26 mouse cellular contexts compared by ENCODE assay signal in genomic region chr17:29067847-29068246, GRCm38 (mm10). TPM values are rescaled to one million over a fixed set of nuclear protein-coding genes. Genes with fewer than 3 reads are reported as not detected.
A peak's percentile ranks its signal among the peaks of the same experiment; 100 is the strongest.
DNase-seq lines count a peak whose midpoint lies in the region; ATAC-seq and TF ChIP-seq lines count a peak whose summit lies in the region.
"Had no signal": no experiment of that assay in that cellular context is flagged by ENCODE, and none has a peak within 500 bp of the region (broad histone marks: within the 10 kb centered on the region; RNA-seq: fewer than 3 reads in every experiment).

No protein-coding gene starts in this region.

- 74% methylated on average over 5 of the region's 5 CpGs for WGBS in kidney, postnatal 0 days
- WGBS in kidney, embryonic 15.5 days, result 62% methylated on average over 5 of the region's 5 CpGs

- no peak overlapping the region for H3K4me2 ChIP-seq in kidney, postnatal 0 days (ENCODE audit: low read length)
- no peak overlapping the region for H3K4me2 ChIP-seq in kidney, embryonic 15.5 days
- peak overlapping the region; percentile 46 for H3K4me2 ChIP-seq in myocyte (ENCODE audit: low read depth)
- H3K4me2 ChIP-seq: forebrain, embryonic 13.5 days; heart, embryonic 13.5 days; hindbrain, embryonic 13.5 days; intestine, embryonic 15.5 days had no signal

- no peak for DNase-seq in kidney, postnatal 0 days (ENCODE audit: low spot score)
- peak; percentile 56 for DNase-seq in MEL (ENCODE audit: low read depth, low spot score)
- DNase-seq in heart, postnatal 4 days, result no peak
- no peak for DNase-seq in frontal cortex, postnatal 10 days (ENCODE audit: low spot score in 2 of 2)
- no peak for DNase-seq in heart, postnatal 36 days
- DNase-seq: adrenal gland, postnatal 10 days; adrenal gland, postnatal 36 days; cerebellum, adult 18-20 months; cerebellum, adult 9-10 months; cerebellum, postnatal 14 days; gastrocnemius, adult 2 months; gastrocnemius, postnatal 14 days; heart, adult 11 months; heart, postnatal 14 days had no signal

- TF ChIP-seq EP300 in MEL (IDR thresholded peaks at IDR 0.05; ENCODE audit: low read depth in 1 of 2, low read length in 2 of 2), result peak; percentile 6 to 31; a peak in 1 of 4 replicates

- no peak overlapping the region for H3ac ChIP-seq in myocyte (ENCODE audit: control insufficient read depth, insufficient read length)

- no peak for TF ChIP-seq POLR2A in MEL (IDR thresholded peaks at IDR 0.05; ENCODE audit: control insufficient read depth in 1 of 2, insufficient read depth in 1 of 2, low read depth in 1 of 2, low read length in 2 of 2, poor library complexity in 1 of 2)
- TF ChIP-seq POLR2A in myocyte (IDR thresholded peaks at IDR 0.05; ENCODE audit: insufficient read length, low read depth), result no peak

- H3K27ac ChIP-seq in kidney, postnatal 0 days, result 0 out of 2 replicates have a peak overlapping the region, but pooled peaks have one; percentile 15
- H3K27ac ChIP-seq in kidney, embryonic 15.5 days, result no peak overlapping the region
- H3K27ac ChIP-seq in MEL (ENCODE audit: control insufficient read depth, low read depth, low read length), result 0 out of 2 replicates have a peak overlapping the region, but pooled peaks have one; percentile 24
- H3K27ac ChIP-seq: forebrain, embryonic 10.5 days; forebrain, embryonic 13.5 days; gastrocnemius, adult 2 months; heart, embryonic 13.5 days; hindbrain, embryonic 10.5 days; hindbrain, embryonic 13.5 days; intestine, embryonic 15.5 days had no signal

- H3K79me2 ChIP-seq in MEL (ENCODE audit: control insufficient read depth, insufficient read depth, low read length, poor library complexity) (no peaks in the 10 kb centered on the region), myocyte (ENCODE audit: control insufficient read depth, insufficient read depth) (no peaks in the 10 kb centered on the region)

- ATAC-seq in kidney, postnatal 0 days (replicated peaks; ENCODE audit: low FRiP score, low read depth), result no peak
- no peak for ATAC-seq in kidney, embryonic 15.5 days (replicated peaks; ENCODE audit: low FRiP score)
- ATAC-seq: CD4-positive, CD25-positive, alpha-beta regulatory T cell, adult 4 months; forebrain, embryonic 13.5 days; forebrain, embryonic 16.5 days; hindbrain, embryonic 16.5 days; intestine, embryonic 15.5 days had no signal

- no peak for TF ChIP-seq CTCF in kidney, postnatal 0 days (IDR thresholded peaks at IDR 0.05; ENCODE audit: low read depth)
- no peak for TF ChIP-seq CTCF in MEL (IDR thresholded peaks at IDR 0.05 in 2 of 3, conservative IDR thresholded peaks at IDR 0.05 in 1 of 3; ENCODE audit: control insufficient read depth in 1 of 3, insufficient read depth in 1 of 3, low read depth in 2 of 3, low read length in 3 of 3, poor library complexity in 1 of 3, severe bottlenecking in 1 of 3)

- no peak for TF ChIP-seq RAD21 in MEL (IDR thresholded peaks at IDR 0.05; ENCODE audit: low read depth, low read length)

- intact Hi-C loops in heart, postnatal 36 days (cut with DNase I), result no loop called here

- peaks cover 16% of the 10 kb centered on the region for H3K4me1 ChIP-seq in kidney, postnatal 0 days (replicated peaks; ENCODE audit: insufficient read depth, low read length)
- H3K4me1 ChIP-seq in kidney, embryonic 15.5 days, result peaks cover 49% of the 10 kb centered on the region
- H3K4me1 ChIP-seq in MEL (ENCODE audit: control insufficient read depth in 1 of 2, insufficient read depth in 2 of 2, low read length in 2 of 2), result peaks cover 3 to 14% of the 10 kb centered on the region in 2 experiments; a peak in 3 of 4 replicates

- H3K27me3 ChIP-seq in kidney, postnatal 0 days (ENCODE audit: insufficient read depth, low read length), result no peaks in the 10 kb centered on the region
- H3K27me3 ChIP-seq in kidney, embryonic 15.5 days, result no peaks in the 10 kb centered on the region
- no peaks in the 10 kb centered on the region for H3K27me3 ChIP-seq in MEL (ENCODE audit: control insufficient read depth in 1 of 2, insufficient read depth in 2 of 2, low read length in 2 of 2)
- no peaks in the 10 kb centered on the region for H3K27me3 ChIP-seq in myocyte (ENCODE audit: control insufficient read depth, insufficient read depth, insufficient read length)
- H3K27me3 ChIP-seq: heart, embryonic 13.5 days; hindbrain, embryonic 13.5 days; intestine, embryonic 15.5 days had no signal

- no peak overlapping the region for H3K9ac ChIP-seq in kidney, postnatal 0 days (ENCODE audit: low read depth, low read length)
- H3K9ac ChIP-seq in kidney, embryonic 15.5 days, result no peak overlapping the region
- H3K9ac ChIP-seq in MEL (ENCODE audit: control insufficient read depth, low read depth, low read length, poor library complexity, severe bottlenecking), result no peak overlapping the region
- H3K9ac ChIP-seq: forebrain, embryonic 13.5 days; heart, embryonic 13.5 days; hindbrain, embryonic 13.5 days; intestine, embryonic 15.5 days had no signal

- H3K4me3 ChIP-seq in kidney, postnatal 0 days (replicated peaks; ENCODE audit: low read depth, low read length), result no peak overlapping the region
- H3K4me3 ChIP-seq in kidney, embryonic 15.5 days (replicated peaks), result no peak overlapping the region
- no peak overlapping the region for H3K4me3 ChIP-seq in MEL (ENCODE audit: control insufficient read depth in 1 of 2, insufficient read depth in 1 of 2, low read depth in 2 of 2, low read length in 2 of 2)
- no peak overlapping the region for H3K4me3 ChIP-seq in myocyte
- H3K4me3 ChIP-seq: forebrain, embryonic 10.5 days; forebrain, embryonic 13.5 days; gastrocnemius, adult 2 months; heart, embryonic 13.5 days; hindbrain, embryonic 10.5 days; hindbrain, embryonic 13.5 days; intestine, embryonic 15.5 days had no signal

- H3K36me3 ChIP-seq in kidney, postnatal 0 days (ENCODE audit: insufficient read depth, low read length), result no peaks in the 10 kb centered on the region
- no peaks in the 10 kb centered on the region for H3K36me3 ChIP-seq in kidney, embryonic 15.5 days
- peaks cover 0 to 6% of the 10 kb centered on the region in 2 experiments; a peak in 2 of 4 replicates for H3K36me3 ChIP-seq in MEL (ENCODE audit: control insufficient read depth in 1 of 2, insufficient read depth in 2 of 2, low read length in 2 of 2)
- no peaks in the 10 kb centered on the region for H3K36me3 ChIP-seq in myocyte (ENCODE audit: control insufficient read depth, insufficient read depth)
- H3K36me3 ChIP-seq: forebrain, embryonic 10.5 days; heart, embryonic 13.5 days; hindbrain, embryonic 10.5 days; hindbrain, embryonic 13.5 days; intestine, embryonic 15.5 days had no signal

- no peaks in the 10 kb centered on the region for H3K9me3 ChIP-seq in kidney, postnatal 0 days (replicated peaks; ENCODE audit: low read length)
- no peaks in the 10 kb centered on the region for H3K9me3 ChIP-seq in kidney, embryonic 15.5 days (replicated peaks)
- no peaks in the 10 kb centered on the region for H3K9me3 ChIP-seq in MEL (replicated peaks; ENCODE audit: insufficient read depth, low read length)
- H3K9me3 ChIP-seq: forebrain, embryonic 10.5 days; forebrain, embryonic 13.5 days; G1E; heart, embryonic 13.5 days; hindbrain, embryonic 10.5 days; hindbrain, embryonic 13.5 days; intestine, embryonic 15.5 days had no signal

TF ChIP-seq in MEL, 35 proteins besides CTCF, POLR2A, EP300 and RAD21 (continues in another document):
- TF ChIP-seq ETS1 (IDR thresholded peaks at IDR 0.05; ENCODE audit: low read depth, low read length) (peak; percentile 66), TCF12 (IDR thresholded peaks at IDR 0.05; ENCODE audit: low read depth, low read length) (no peak), MYB (IDR thresholded peaks at IDR 0.05; ENCODE audit: low read depth, low read length) (no peak), CHD1 (IDR thresholded peaks at IDR 0.05; ENCODE audit: low read depth, low read length) (no peak), SIN3A (IDR thresholded peaks at IDR 0.05; ENCODE audit: low read length) (peak; percentile 46; the same call in 1 of the 2 replicates), ZMIZ1 (IDR thresholded peaks at IDR 0.05; ENCODE audit: low read depth, low read length) (no peak)

TF ChIP-seq in myocyte, 11 proteins besides CTCF, POLR2A, EP300 and RAD21:
- TF ChIP-seq CEBPB (IDR thresholded peaks at IDR 0.05; ENCODE audit: insufficient read depth, poor library complexity, severe bottlenecking) (no peak), MYOD1 (IDR thresholded peaks at IDR 0.05; ENCODE audit: control insufficient read depth in 1 of 3, insufficient read length in 2 of 3, low read depth in 2 of 3) (no peak), MAX (IDR thresholded peaks at IDR 0.05; ENCODE audit: low read depth) (no peak), E2F4 (IDR thresholded peaks at IDR 0.05; ENCODE audit: insufficient read depth) (no peak), REST (IDR thresholded peaks at IDR 0.05; ENCODE audit: insufficient read depth, insufficient read length) (no peak)
TF ChIP-seq in myocyte: peak in this region for 0.

RNA-seq across cellular contexts. Expression of gene Cdkn1a, which starts 22.9 kb away (rescaled TPM):
- polyA plus RNA-seq in kidney, postnatal 0 days (2015; fragmentation: Nextera tagmentation; extraction: Ambion mirVana), result 125 and 136 TPM in 2 replicates
- polyA plus RNA-seq in kidney, embryonic 15.5 days (2015; fragmentation: Nextera tagmentation; extraction: Ambion mirVana), result 62.2 and 79.3 TPM in 2 replicates
- 2.0 and 2.3 TPM in 2 replicates for total RNA-seq in MEL (2012; rRNA removed)
- polyA plus RNA-seq in MEL (2012; ENCODE audit: insufficient read depth in 1 of 2, insufficient read length in 2 of 2, low read depth in 1 of 2, low replicate concordance in 2 of 2, missing spikeins in 1 of 2), result 10 to 100 TPM in 1 of 2 experiments, not detected in 1; 21.0 TPM
- 2,069 TPM for polyA plus RNA-seq in myocyte (2012; fragmentation: generic; extraction: Trizol)
- 10 to 100 TPM; 55.9 to 57.1 TPM for total RNA-seq in heart, postnatal 4 days (2021)
- total RNA-seq in heart, postnatal 36 days (2021), result 10 to 100 TPM; 40.8 to 83.9 TPM

RNA-seq across cellular contexts. Expression of gene Srsf3, which starts 35.4 kb away (rescaled TPM):
- polyA plus RNA-seq in kidney, postnatal 0 days (2015; fragmentation: Nextera tagmentation; extraction: Ambion mirVana), result 456 and 496 TPM in 2 replicates
- 605 and 671 TPM in 2 replicates for polyA plus RNA-seq in kidney, embryonic 15.5 days (2015; fragmentation: Nextera tagmentation; extraction: Ambion mirVana)
- 312 and 367 TPM in 2 replicates for total RNA-seq in MEL (2012; rRNA removed)
- polyA plus RNA-seq in MEL (2012; ENCODE audit: insufficient read depth in 1 of 2, insufficient read length in 2 of 2, low read depth in 1 of 2, low replicate concordance in 2 of 2, missing spikeins in 1 of 2), result 100 to 1,000 TPM; 326 to 556 TPM
- 98.2 TPM for polyA plus RNA-seq in myocyte (2012; fragmentation: generic; extraction: Trizol)
- total RNA-seq in heart, postnatal 4 days (2021), result 100 to 1,000 TPM; 224 to 227 TPM
- 10 to 100 TPM; 54.9 to 60.9 TPM for total RNA-seq in heart, postnatal 36 days (2021)

RNA-seq across cellular contexts. Expression of gene Rab44, which starts 46.1 kb away (rescaled TPM):
- 0.21 and 0.22 TPM in 2 replicates for polyA plus RNA-seq in kidney, postnatal 0 days (2015; fragmentation: Nextera tagmentation; extraction: Ambion mirVana)
- 0.34 and 0.35 TPM in 2 replicates for polyA plus RNA-seq in kidney, embryonic 15.5 days (2015; fragmentation: Nextera tagmentation; extraction: Ambion mirVana)
- total RNA-seq in MEL (2012; rRNA removed), result 5.4 and 9.5 TPM in 2 replicates
- polyA plus RNA-seq in MEL (2012; ENCODE audit: insufficient read depth in 1 of 2, insufficient read length in 2 of 2, low read depth in 1 of 2, low replicate concordance in 2 of 2, missing spikeins in 1 of 2) (1 to 10 TPM in 1 of 2 experiments, not detected in 1; 7.0 TPM), myocyte (2012; fragmentation: generic; extraction: Trizol) (6.8 TPM)
- total RNA-seq in heart, postnatal 4 days (2021), result under 1 TPM; 0.47 to 0.57 TPM
- under 1 TPM; 0.43 to 0.50 TPM for total RNA-seq in heart, postnatal 36 days (2021)
- polyA plus RNA-seq: CD4-positive, CD25-positive, alpha-beta regulatory T cell, adult 4 months; forebrain, embryonic 13.5 days; forebrain, embryonic 16.5 days; hindbrain, embryonic 10.5 days had no signal

Comparison
In these comparisons a context has a peak if more than half of its experiments do, and no peak if none do; other contexts are left out.
1. RNA of gene Cdkn1a, which starts 22.9 kb away (polyA plus RNA-seq): 2,069 TPM in myocyte (single experiment); 125 to 136 TPM in kidney, postnatal 0 days, 62.2 to 79.3 TPM in kidney, embryonic 15.5 days and 21.0 TPM in MEL; every median in the first group is over 10 times any median in the second.